Mouse (Mus musculus) intestine, embryonic 15.5 days (tissue): ENCODE results near the gene Chrnd. TPM values are rescaled to one million over a fixed set of nuclear protein-coding genes. Genes with fewer than 3 reads are reported as not detected.

Source experiments
- ATAC-seq: fragments of 200-750 bp; cut with Nextera tagmentation; 2 replicates; pipeline ENCODE4 v1.8.0; 2017; ENCODE audit warnings: moderate TSS enrichment, moderate library complexity
- H3K27ac ChIP-seq: fragments of 300-500 bp; sonication (generic); 2 replicates; pipeline ENCODE4 v1.5.1; 2015; ENCODE audit warnings: mild to moderate bottlenecking, inconsistent platforms
- H3K27me3 ChIP-seq: fragments of 300-500 bp; sonication (generic); replicated peaks from 2 replicates; pipeline ENCODE4 v1.6.1; 2015; ENCODE audit warnings: inconsistent platforms
- H3K36me3 ChIP-seq: fragments of 300-500 bp; sonication (generic); 2 replicates; pipeline ENCODE4 v1.6.1; 2015; ENCODE audit warnings: inconsistent platforms
- H3K4me1 ChIP-seq: fragments of 300-500 bp; sonication (generic); replicated peaks from 2 replicates; pipeline ENCODE4 v1.6.1; 2015; ENCODE audit warnings: inconsistent platforms
- H3K4me2 ChIP-seq: fragments of 300-500 bp; sonication (generic); replicated peaks from 2 replicates; pipeline ENCODE4 v1.6.1; 2015; ENCODE audit warnings: mild to moderate bottlenecking, inconsistent platforms
- H3K4me3 ChIP-seq: fragments of 300-500 bp; sonication (generic); replicated peaks from 2 replicates; pipeline ENCODE4 v1.5.1; 2015; ENCODE audit warnings: inconsistent platforms
- H3K9ac ChIP-seq: fragments of 300-500 bp; sonication (generic); 2 replicates; pipeline ENCODE4 v1.6.1; 2015; ENCODE audit warnings: inconsistent platforms
- H3K9me3 ChIP-seq: fragments of 300-500 bp; sonication (generic); 2 replicates; pipeline ENCODE4 v1.6.1; 2016; ENCODE audit warnings: inconsistent platforms
- WGBS: fragments of 180-500 bp; shearing (Covaris S2); methylation state at CpG from one replicate; pipeline ENCODE4 v1.1.7; 2015; 5-methylcytosine and 5-hydroxymethylcytosine counted together
- polyA plus RNA-seq: library from polyadenylated mRNA; unstranded; fragments of >200 nt; fragmentation: Nextera tagmentation; extraction: Ambion mirVana; gene quantifications from 2 replicates; pipeline ENCODE4 v1.2.1, GENCODE M21; 2015

Gene Chrnd
- polyA plus RNA-seq, result not detected in 2 replicates

GRCm38 (mm10) chr1:87190429-87190828 is at the start of gene Chrnd:
Chrnd (plus strand) TSS chr1:87190607.
- no peak within 1 kb of the TSS for H3K4me3 ChIP-seq
- 35% methylated on average over 4 of the region's 4 CpGs for WGBS

GRCm38 (mm10) chr1:87141550-87141949 is 48.9 kb upstream of the Chrnd start:
- no peak overlapping the region for H3K4me3 ChIP-seq
- H3K27ac ChIP-seq, result no peak overlapping the region
- no peak overlapping the region for H3K4me2 ChIP-seq
- H3K9ac ChIP-seq, result no peak overlapping the region
- 72% methylated on average over 4 of the region's 4 CpGs for WGBS
- no peaks in the 10 kb centered on the region for H3K27me3 ChIP-seq
- 0 out of 2 replicates have a peak, but pooled peaks cover 5% of the 10 kb centered on the region for H3K4me1 ChIP-seq
- ATAC-seq, result no peak
- no peaks in the 10 kb centered on the region for H3K36me3 ChIP-seq
- H3K9me3 ChIP-seq, result no peaks in the 10 kb centered on the region

More at GRCm38 (mm10) chr1:87190429-87190828, at the start of gene Chrnd:
- Histone ChIP-seq H3K9me3 (no peaks in the 10 kb centered on the region), H3K4me2 (no peak within 1 kb of the TSS), H3K27ac (no peak within 1 kb of the TSS), H3K9ac (no peak within 1 kb of the TSS), H3K4me1 (peaks cover 6% of the 10 kb centered on the region), H3K36me3 (no peaks in the 10 kb centered on the region), H3K27me3 (peaks cover 23% of the 10 kb centered on the region)
- ATAC-seq, result no peak

GRCm38 (mm10) chr1:87142456-87142855 is 48.0 kb upstream of the Chrnd start:
- 35% methylated on average over 9 of the region's 9 CpGs for WGBS
- 0 out of 2 replicates have a peak, but pooled peaks have one; percentile 41 for ATAC-seq
- H3K4me2 ChIP-seq, result no peak overlapping the region
- H3K4me1 ChIP-seq, result 0 out of 2 replicates have a peak, but pooled peaks cover 5% of the 10 kb centered on the region
- no peaks in the 10 kb centered on the region for H3K36me3 ChIP-seq
- no peak overlapping the region for H3K4me3 ChIP-seq
- no peaks in the 10 kb centered on the region for H3K27me3 ChIP-seq
- no peaks in the 10 kb centered on the region for H3K9me3 ChIP-seq
- H3K9ac ChIP-seq, result no peak overlapping the region
- H3K27ac ChIP-seq, result no peak overlapping the region

- no peak overlapping the region for H3K4me2 ChIP-seq
- no peak overlapping the region for H3K4me3 ChIP-seq
- H3K4me1 ChIP-seq, result 0 out of 2 replicates have a peak, but pooled peaks cover 5% of the 10 kb centered on the region
- H3K27me3 ChIP-seq, result peaks cover 2% of the 10 kb centered on the region; the same call in 1 of the 2 replicates
- no peaks in the 10 kb centered on the region for H3K9me3 ChIP-seq
- no peak overlapping the region for H3K27ac ChIP-seq
- H3K9ac ChIP-seq, result no peak overlapping the region
- H3K36me3 ChIP-seq, result no peaks in the 10 kb centered on the region
- no peak for ATAC-seq
- 68% methylated on average over 10 of the region's 10 CpGs for WGBS
These were observed 47.3 kb upstream of the Chrnd start for GRCm38 (mm10) chr1:87143141-87143540.

- WGBS, result 30% methylated on average over 13 of the region's 13 CpGs
- Histone ChIP-seq H3K27ac (no peak overlapping the region), H3K36me3 (no peaks in the 10 kb centered on the region), H3K4me1 (peaks cover 9% of the 10 kb centered on the region), H3K27me3 (peaks cover 57% of the 10 kb centered on the region), H3K4me3 (no peak overlapping the region), H3K4me2 (no peak overlapping the region; the same call in 1 of the 2 replicates), H3K9me3 (no peaks in the 10 kb centered on the region), H3K9ac (no peak overlapping the region)
- no peak for ATAC-seq
These were observed 41.0 kb upstream of the Chrnd start for GRCm38 (mm10) chr1:87149422-87149821.

GRCm38 (mm10) chr1:87151286-87151685 is 39.1 kb upstream of the Chrnd start:
- Histone ChIP-seq H3K9me3 (no peaks in the 10 kb centered on the region), H3K4me1 (peaks cover 24% of the 10 kb centered on the region), H3K9ac (no peak overlapping the region), H3K4me3 (no peak overlapping the region), H3K36me3 (no peaks in the 10 kb centered on the region), H3K4me2 (no peak overlapping the region), H3K27ac (no peak overlapping the region), H3K27me3 (peaks cover 75% of the 10 kb centered on the region)
- no peak for ATAC-seq
- 77% methylated on average over 6 of the region's 6 CpGs for WGBS

- Histone ChIP-seq H3K27me3 (peaks cover 93% of the 10 kb centered on the region), H3K36me3 (no peaks in the 10 kb centered on the region), H3K9me3 (no peaks in the 10 kb centered on the region), H3K4me3 (peak overlapping the region; percentile 39), H3K9ac (no peak overlapping the region), H3K27ac (no peak overlapping the region), H3K4me2 (peak overlapping the region; percentile 67), H3K4me1 (peaks cover 25% of the 10 kb centered on the region)
- no peak; the same call in 1 of the 2 replicates for ATAC-seq
- WGBS, result under 1% methylated on average over 72 of the region's 72 CpGs
These were observed 36.5 kb upstream of the Chrnd start for GRCm38 (mm10) chr1:87153776-87154500.

GRCm38 (mm10) chr1:87154501-87155120 is 35.8 kb upstream of the Chrnd start:
- H3K9me3 ChIP-seq, result no peaks in the 10 kb centered on the region
- no peak overlapping the region for H3K27ac ChIP-seq
- H3K4me1 ChIP-seq, result peaks cover 25% of the 10 kb centered on the region
- H3K4me3 ChIP-seq, result peak overlapping the region; percentile 39
- no peaks in the 10 kb centered on the region for H3K36me3 ChIP-seq
- H3K27me3 ChIP-seq, result peaks cover 90% of the 10 kb centered on the region
- H3K9ac ChIP-seq, result no peak overlapping the region
- no peak for ATAC-seq
- H3K4me2 ChIP-seq, result peak overlapping the region; percentile 67
- WGBS, result 1% methylated on average over 58 of the region's 58 CpGs

GRCm38 (mm10) chr1:87155531-87156198 is 34.7 kb upstream of the Chrnd start:
- Histone ChIP-seq H3K4me3 (peak overlapping the region; percentile 30), H3K4me1 (peaks cover 25% of the 10 kb centered on the region), H3K9me3 (no peaks in the 10 kb centered on the region), H3K9ac (no peak overlapping the region), H3K27me3 (peaks cover 90% of the 10 kb centered on the region), H3K4me2 (peak overlapping the region; percentile 69), H3K27ac (no peak overlapping the region), H3K36me3 (no peaks in the 10 kb centered on the region)
- ATAC-seq, result 0 out of 2 replicates have a peak, but pooled peaks have one; percentile 13
- under 1% methylated on average over 49 of the region's 56 CpGs for WGBS

- no peak for ATAC-seq
- WGBS, result 4% methylated on average over 12 of the region's 12 CpGs
- Histone ChIP-seq H3K27me3 (peaks cover 84% of the 10 kb centered on the region), H3K4me3 (peak within 1 kb of the TSS; percentile 30), H3K9me3 (no peaks in the 10 kb centered on the region), H3K4me1 (peaks cover 25% of the 10 kb centered on the region), H3K9ac (no peak within 1 kb of the TSS), H3K4me2 (peak within 1 kb of the TSS; percentile 69), H3K27ac (no peak within 1 kb of the TSS), H3K36me3 (no peaks in the 10 kb centered on the region)
These were observed 34.2 kb upstream of the Chrnd start, which contains the start of gene Ecel1 for GRCm38 (mm10) chr1:87156199-87156587. Ecel1 (minus strand) TSS chr1:87156521.

GRCm38 (mm10) chr1:87159396-87159795 is 31.0 kb upstream of the Chrnd start:
- 74% methylated on average over 3 of the region's 3 CpGs for WGBS
- H3K4me3 ChIP-seq, result no peak overlapping the region

GRCm38 (mm10) chr1:87164164-87164795 is 26.1 kb upstream of the Chrnd start:
- no peaks in the 10 kb centered on the region for H3K36me3 ChIP-seq
- no peaks in the 10 kb centered on the region for H3K9me3 ChIP-seq
- H3K4me2 ChIP-seq, result no peak overlapping the region
- peaks cover 25% of the 10 kb centered on the region for H3K27me3 ChIP-seq
- no peak overlapping the region for H3K9ac ChIP-seq
- no peak overlapping the region for H3K27ac ChIP-seq
- 21% methylated on average over 11 of the region's 11 CpGs for WGBS
- H3K4me3 ChIP-seq, result no peak overlapping the region
- no peak for ATAC-seq
- no peaks in the 10 kb centered on the region for H3K4me1 ChIP-seq

More at GRCm38 (mm10) chr1:87159396-87159795, 31.0 kb upstream of the Chrnd start:
- Histone ChIP-seq H3K36me3 (no peaks in the 10 kb centered on the region), H3K4me1 (peaks cover 16% of the 10 kb centered on the region), H3K9ac (no peak overlapping the region), H3K4me2 (no peak overlapping the region), H3K27ac (no peak overlapping the region), H3K9me3 (no peaks in the 10 kb centered on the region), H3K27me3 (peaks cover 52% of the 10 kb centered on the region)
- ATAC-seq, result no peak
